Mouse (Mus musculus): ENCODE results near the gene Spsb1. TPM values are rescaled to one million over a fixed set of nuclear protein-coding genes. Genes with fewer than 3 reads are reported as not detected.

Spsb1 gene
- polyA plus RNA-seq, 1 experiment, result 3.0 TPM

- Histone ChIP-seq H3K27me3 (ENCODE audit: control insufficient read depth, insufficient read depth, insufficient read length) (no peaks in the 10 kb centered on the region), H3ac (ENCODE audit: control insufficient read depth, insufficient read length, low read depth) (no peak overlapping the region), H3K4me3 (ENCODE audit: insufficient read depth, poor library complexity, severe bottlenecking) (no peak overlapping the region), H3K79me3 (ENCODE audit: low read depth) (no peaks in the 10 kb centered on the region), H3K36me3 (ENCODE audit: control insufficient read depth, insufficient read depth) (no peaks in the 10 kb centered on the region), H3K79me2 (ENCODE audit: control insufficient read depth, insufficient read depth) (no peaks in the 10 kb centered on the region)
- TF ChIP-seq CEBPB (IDR thresholded peaks at IDR 0.05; ENCODE audit: low read depth) (no peak), MYOD1 (IDR thresholded peaks at IDR 0.05; ENCODE audit: control insufficient read depth, insufficient read length, low read depth) (no peak), USF1 (IDR thresholded peaks at IDR 0.05; ENCODE audit: low read depth) (no peak), MAX (IDR thresholded peaks at IDR 0.05) (no peak), CTCF (IDR thresholded peaks at IDR 0.05; ENCODE audit: control insufficient read depth, insufficient read depth, insufficient read length) (no peak), FOSL1 (IDR thresholded peaks at IDR 0.05; ENCODE audit: insufficient read depth, low read length, poor library complexity, severe bottlenecking) (no peak), MYOG (IDR thresholded peaks at IDR 0.05; ENCODE audit: control insufficient read depth, extremely low read depth, insufficient read length) (no peak)
Observed at GRCm38 (mm10) chr4:149966963-149967362, 12.1 kb upstream of the Spsb1 start.

GRCm38 (mm10) chr4:149966252-149966651 lies 11.4 kb upstream of the Spsb1 start:
- Histone ChIP-seq H3K4me3 (ENCODE audit: insufficient read depth, poor library complexity, severe bottlenecking) (no peak overlapping the region), H3K79me2 (ENCODE audit: control insufficient read depth, insufficient read depth) (no peaks in the 10 kb centered on the region), H3K79me3 (ENCODE audit: low read depth) (no peaks in the 10 kb centered on the region), H3ac (ENCODE audit: control insufficient read depth, insufficient read length, low read depth) (no peak overlapping the region), H3K36me3 (ENCODE audit: control insufficient read depth, insufficient read depth) (no peaks in the 10 kb centered on the region), H3K27me3 (ENCODE audit: control insufficient read depth, insufficient read depth, insufficient read length) (no peaks in the 10 kb centered on the region)
- TF ChIP-seq USF1 (IDR thresholded peaks at IDR 0.05; ENCODE audit: low read depth), result no peak
- TF ChIP-seq MYOG (IDR thresholded peaks at IDR 0.05; ENCODE audit: control insufficient read depth, extremely low read depth, insufficient read length), result no peak
- TF ChIP-seq MYOD1 (IDR thresholded peaks at IDR 0.05; ENCODE audit: control insufficient read depth, insufficient read length, low read depth), result no peak
- no peak for TF ChIP-seq CEBPB (IDR thresholded peaks at IDR 0.05; ENCODE audit: low read depth)
- TF ChIP-seq MAX (IDR thresholded peaks at IDR 0.05), result no peak
- no peak for TF ChIP-seq CTCF (IDR thresholded peaks at IDR 0.05; ENCODE audit: control insufficient read depth, insufficient read depth, insufficient read length)
- TF ChIP-seq FOSL1 (IDR thresholded peaks at IDR 0.05; ENCODE audit: insufficient read depth, low read length, poor library complexity, severe bottlenecking), result no peak

- Histone ChIP-seq H3K4me3 (ENCODE audit: insufficient read depth, poor library complexity, severe bottlenecking) (no peak overlapping the region), H3K79me3 (ENCODE audit: low read depth) (no peaks in the 10 kb centered on the region), H3K27me3 (ENCODE audit: control insufficient read depth, insufficient read depth, insufficient read length) (no peaks in the 10 kb centered on the region), H3ac (ENCODE audit: control insufficient read depth, insufficient read length, low read depth) (no peak overlapping the region), H3K79me2 (ENCODE audit: control insufficient read depth, insufficient read depth) (no peaks in the 10 kb centered on the region), H3K36me3 (ENCODE audit: control insufficient read depth, insufficient read depth) (no peaks in the 10 kb centered on the region)
- TF ChIP-seq MAX (IDR thresholded peaks at IDR 0.05) (no peak), MYOG (IDR thresholded peaks at IDR 0.05; ENCODE audit: control insufficient read depth, extremely low read depth, insufficient read length) (no peak), CTCF (IDR thresholded peaks at IDR 0.05; ENCODE audit: control insufficient read depth, insufficient read depth, insufficient read length) (no peak), USF1 (IDR thresholded peaks at IDR 0.05; ENCODE audit: low read depth) (no peak), CEBPB (IDR thresholded peaks at IDR 0.05; ENCODE audit: low read depth) (no peak), MYOD1 (IDR thresholded peaks at IDR 0.05; ENCODE audit: control insufficient read depth, insufficient read length, low read depth) (no peak), FOSL1 (IDR thresholded peaks at IDR 0.05; ENCODE audit: insufficient read depth, low read length, poor library complexity, severe bottlenecking) (no peak)
Observed at GRCm38 (mm10) chr4:149965672-149966071, 10.8 kb upstream of the Spsb1 start.

GRCm38 (mm10) chr4:149965242-149965641 lies 10.4 kb upstream of the Spsb1 start:
- Histone ChIP-seq H3K79me2 (ENCODE audit: control insufficient read depth, insufficient read depth) (no peaks in the 10 kb centered on the region), H3K36me3 (ENCODE audit: control insufficient read depth, insufficient read depth) (no peaks in the 10 kb centered on the region), H3K79me3 (ENCODE audit: low read depth) (no peaks in the 10 kb centered on the region), H3K4me3 (ENCODE audit: insufficient read depth, poor library complexity, severe bottlenecking) (no peak overlapping the region), H3ac (ENCODE audit: control insufficient read depth, insufficient read length, low read depth) (no peak overlapping the region), H3K27me3 (ENCODE audit: control insufficient read depth, insufficient read depth, insufficient read length) (no peaks in the 10 kb centered on the region)
- TF ChIP-seq MYOG (IDR thresholded peaks at IDR 0.05; ENCODE audit: control insufficient read depth, extremely low read depth, insufficient read length) (no peak), MAX (IDR thresholded peaks at IDR 0.05) (no peak), MYOD1 (IDR thresholded peaks at IDR 0.05; ENCODE audit: control insufficient read depth, insufficient read length, low read depth) (no peak), FOSL1 (IDR thresholded peaks at IDR 0.05; ENCODE audit: insufficient read depth, low read length, poor library complexity, severe bottlenecking) (no peak), USF1 (IDR thresholded peaks at IDR 0.05; ENCODE audit: low read depth) (no peak), CTCF (IDR thresholded peaks at IDR 0.05; ENCODE audit: control insufficient read depth, insufficient read depth, insufficient read length) (no peak), CEBPB (IDR thresholded peaks at IDR 0.05; ENCODE audit: low read depth) (no peak)

- Histone ChIP-seq H3K4me3 (ENCODE audit: insufficient read depth, poor library complexity, severe bottlenecking) (no peak overlapping the region), H3K27me3 (ENCODE audit: control insufficient read depth, insufficient read depth, insufficient read length) (no peaks in the 10 kb centered on the region), H3K79me3 (ENCODE audit: low read depth) (no peaks in the 10 kb centered on the region), H3K79me2 (ENCODE audit: control insufficient read depth, insufficient read depth) (no peaks in the 10 kb centered on the region), H3ac (ENCODE audit: control insufficient read depth, insufficient read length, low read depth) (no peak overlapping the region), H3K36me3 (ENCODE audit: control insufficient read depth, insufficient read depth) (no peaks in the 10 kb centered on the region)
- no peak for TF ChIP-seq CEBPB (IDR thresholded peaks at IDR 0.05; ENCODE audit: low read depth)
- TF ChIP-seq USF1 (IDR thresholded peaks at IDR 0.05; ENCODE audit: low read depth), result no peak
Observed at GRCm38 (mm10) chr4:149964770-149965169, 9.9 kb upstream of the Spsb1 start.

- no peaks in the 10 kb centered on the region for H3K27me3 ChIP-seq (ENCODE audit: control insufficient read depth, insufficient read depth, insufficient read length)
- no peaks in the 10 kb centered on the region for H3K36me3 ChIP-seq (ENCODE audit: control insufficient read depth, insufficient read depth)
- H3K79me3 ChIP-seq (ENCODE audit: low read depth), result no peaks in the 10 kb centered on the region
- no peak overlapping the region for H3ac ChIP-seq (ENCODE audit: control insufficient read depth, insufficient read length, low read depth)
- no peak for TF ChIP-seq USF1 (IDR thresholded peaks at IDR 0.05; ENCODE audit: low read depth)
- no peak for TF ChIP-seq MYOD1 (IDR thresholded peaks at IDR 0.05; ENCODE audit: control insufficient read depth, insufficient read length, low read depth)
- no peak for TF ChIP-seq MAX (IDR thresholded peaks at IDR 0.05)
- no peak for TF ChIP-seq MYOG (IDR thresholded peaks at IDR 0.05; ENCODE audit: control insufficient read depth, extremely low read depth, insufficient read length)
- TF ChIP-seq CTCF (IDR thresholded peaks at IDR 0.05; ENCODE audit: control insufficient read depth, insufficient read depth, insufficient read length), result no peak
- TF ChIP-seq FOSL1 (IDR thresholded peaks at IDR 0.05; ENCODE audit: insufficient read depth, low read length, poor library complexity, severe bottlenecking), result no peak
- TF ChIP-seq CEBPB (IDR thresholded peaks at IDR 0.05; ENCODE audit: low read depth), result no peak
- H3K4me3 ChIP-seq (ENCODE audit: insufficient read depth, poor library complexity, severe bottlenecking), result no peak overlapping the region
- H3K79me2 ChIP-seq (ENCODE audit: control insufficient read depth, insufficient read depth), result no peaks in the 10 kb centered on the region
Observed at GRCm38 (mm10) chr4:149964285-149964684, 9.4 kb upstream of the Spsb1 start.
